Mouse (Mus musculus) bone marrow macrophage, adult 2 months (primary cell): Measurements from ENCODE around the gene Zfp3.
"Not testable (repeated sequence)": the region's sequence is repeated elsewhere in the genome, so short reads cannot be mapped to it uniquely, and the experiment has no call there.

Source experiments
- CTCF ChIP-seq: IDR thresholded peaks from 2 replicates; pipeline ENCODE4 v1.5.1; 2012; ENCODE audit warnings: low read depth, mild to moderate bottlenecking, low read length, moderate library complexity
- POLR2A ChIP-seq: IDR thresholded peaks from 2 replicates; pipeline ENCODE4 v1.6.1; 2012; ENCODE audit warnings: mild to moderate bottlenecking, low read depth, low read length, borderline replicate concordance

DNA sequence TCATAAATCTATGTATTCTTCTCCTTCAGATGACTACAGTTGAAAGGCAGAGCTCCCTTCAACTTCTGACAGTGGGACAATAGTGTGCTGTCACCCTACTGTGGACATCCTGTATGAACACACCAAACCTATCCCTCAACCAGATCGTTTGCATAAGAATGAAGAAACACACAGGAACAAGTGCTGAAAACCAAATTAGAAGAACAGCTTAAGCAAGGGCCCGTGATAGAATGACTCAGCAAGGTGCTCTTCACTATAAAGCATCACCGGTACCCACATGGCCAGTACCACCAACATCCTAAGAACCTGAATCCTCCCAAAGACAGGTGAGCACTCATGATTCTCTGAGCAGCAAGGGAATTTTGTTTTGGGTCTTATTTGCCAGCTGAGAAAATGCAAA, 3.6 kb upstream of the Zfp3 start:
- TF ChIP-seq CTCF, POLR2A: not testable (repeated sequence)
